Mouse (Mus musculus) spleen, postnatal 14 days (tissue): ENCODE results near the gene Tnfsf13.
"Not testable (repeated sequence)": the region's sequence is repeated elsewhere in the genome, so short reads cannot be mapped to it uniquely, and the experiment has no call there.

Experiments
- DNase-seq, 2 experiments: peaks; one replicate each; pipeline ENCODE4 v3.0.0; 2021 to 2022; ENCODE audit warnings: low spot score in 2 of 2

The Tnfsf13 gene

GRCm38 (mm10) chr11:69685526-69686148 is at the start of gene Tnfsf13:
TSS of gene Tnfsf13 (minus strand) at chr11:69685784.
- no peak for DNase-seq

- not testable (repeated sequence) for DNase-seq
These were observed 45.8 kb upstream of the Tnfsf13 start for GRCm38 (mm10) chr11:69731408-69731807.

DNA sequence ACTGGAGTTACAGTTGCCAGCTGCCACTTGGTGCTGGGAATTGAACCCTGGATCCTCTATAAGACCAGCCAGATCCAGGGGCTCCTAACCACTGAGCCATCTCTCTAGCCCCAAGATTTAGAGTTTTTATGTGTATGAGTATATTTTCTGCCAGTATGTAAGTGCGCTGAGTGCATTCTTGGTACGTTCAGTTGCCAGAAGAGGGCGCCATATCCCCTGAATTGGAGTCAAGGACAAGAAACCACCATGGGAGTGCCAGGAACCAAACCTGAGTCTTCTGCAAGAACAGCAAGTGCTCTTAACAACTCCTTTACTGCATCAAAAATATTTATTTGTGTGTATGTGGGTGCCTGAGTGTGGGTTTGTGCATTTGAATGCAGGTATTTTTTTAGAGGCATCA is 43.5 kb upstream of the Tnfsf13 start:
- DNase-seq = peak; percentile 50 to 72

GRCm38 (mm10) chr11:69725951-69726350 is 40.4 kb upstream of the Tnfsf13 start:
- no peak for DNase-seq

DNA sequence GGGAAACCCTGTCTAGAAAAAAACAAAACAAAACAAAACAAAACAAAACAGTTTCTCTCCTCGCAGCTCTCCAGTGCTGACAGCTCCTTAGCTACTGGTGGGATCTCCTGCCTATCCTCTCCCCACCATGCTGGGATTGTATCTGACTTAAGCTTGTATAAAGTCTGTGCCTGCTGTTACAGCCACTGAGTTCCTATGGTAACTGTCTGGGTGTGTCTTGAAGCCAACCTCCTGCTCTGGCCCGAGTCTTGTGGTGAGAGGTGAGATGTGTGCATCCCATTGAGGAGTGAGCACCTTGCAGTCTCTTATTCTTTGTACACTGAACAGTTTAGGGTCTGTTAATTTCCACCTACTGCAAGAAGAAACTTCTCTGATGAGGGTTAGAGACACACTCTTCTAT is 37.5 kb upstream of the Tnfsf13 start:
- no peak for DNase-seq

DNA sequence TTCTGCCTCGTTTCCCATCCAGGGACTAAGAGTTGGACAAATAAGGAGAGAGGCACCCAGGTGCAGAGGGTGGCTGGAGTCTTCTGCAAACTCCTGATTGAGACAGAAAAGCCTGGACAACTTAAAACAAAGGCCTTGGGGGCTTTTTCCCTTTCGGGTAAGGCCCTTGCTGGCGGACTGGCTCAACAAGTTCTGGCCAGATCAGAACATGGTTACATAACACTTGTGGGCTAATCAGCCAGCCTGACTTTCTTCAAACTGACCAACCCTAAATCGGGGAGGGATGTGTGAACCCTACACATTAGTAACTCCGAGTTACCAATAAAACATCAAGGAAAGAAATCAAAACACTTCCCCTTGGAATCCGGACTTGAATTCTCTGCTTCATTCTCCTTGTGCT is 35.3 kb upstream of the Tnfsf13 start:
- DNase-seq = no peak

DNA sequence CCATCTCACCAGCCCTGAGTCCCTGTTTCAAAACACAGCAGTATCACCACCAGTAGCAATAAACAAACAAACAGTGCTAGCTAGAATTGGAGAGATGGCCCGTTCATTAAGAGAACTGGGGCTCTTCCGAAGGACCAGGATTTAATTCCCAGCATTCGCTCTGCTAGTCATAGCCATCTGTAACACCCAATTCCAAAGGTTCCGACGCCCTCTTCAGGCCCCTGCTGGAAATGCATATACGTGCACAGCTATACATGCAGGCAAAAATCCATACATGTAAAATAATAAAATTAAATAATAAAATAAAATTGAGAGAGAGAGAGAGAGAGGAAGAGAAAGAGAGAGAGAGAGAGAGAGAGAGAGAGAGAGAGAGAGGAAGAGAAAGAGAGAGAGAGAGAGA is 33.8 kb upstream of the Tnfsf13 start:
- no peak for DNase-seq

DNA sequence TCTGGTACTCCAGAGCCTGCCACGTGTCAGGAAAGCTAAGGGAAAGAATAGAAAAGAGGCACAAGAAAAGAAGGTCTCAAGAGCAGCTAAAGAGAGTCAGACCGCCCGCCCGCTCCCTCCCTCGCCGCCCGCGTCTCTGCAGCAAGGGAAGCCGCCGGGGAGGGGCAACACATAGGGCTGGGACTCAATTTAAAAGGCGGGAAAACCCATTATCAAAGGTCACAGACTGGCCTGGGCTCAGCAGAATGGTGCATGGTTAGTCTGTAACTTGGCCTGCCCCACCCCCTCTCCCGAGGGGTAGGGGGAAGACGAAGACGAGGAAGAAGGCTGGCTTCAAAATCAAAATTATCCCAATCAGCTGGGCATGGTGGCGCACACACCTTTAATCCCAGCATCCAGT is 33.1 kb upstream of the Tnfsf13 start:
- DNase-seq = no peak

DNA sequence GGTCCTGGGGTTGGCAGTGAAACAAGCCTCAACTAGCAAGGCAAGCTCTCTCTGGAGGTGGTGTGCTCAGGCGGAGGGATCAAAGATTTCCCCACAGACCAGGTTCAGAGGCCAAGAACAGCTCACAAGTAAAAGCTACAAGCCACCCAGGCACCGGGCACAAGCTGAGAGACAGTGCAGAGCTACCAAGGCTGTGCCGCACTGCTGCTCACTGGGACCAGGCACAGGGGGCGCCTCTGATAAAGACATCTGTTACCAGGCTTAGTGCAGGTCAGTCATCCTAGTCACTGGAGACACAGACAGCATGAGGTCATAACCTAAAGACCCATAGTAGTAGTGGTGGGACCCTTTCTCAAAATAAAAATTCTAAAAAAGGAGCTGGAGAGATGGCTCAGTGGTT is 31.4 kb upstream of the Tnfsf13 start:
- no peak for DNase-seq

GRCm38 (mm10) chr11:69715929-69716328 is 30.3 kb upstream of the Tnfsf13 start:
- DNase-seq = no peak

DNA sequence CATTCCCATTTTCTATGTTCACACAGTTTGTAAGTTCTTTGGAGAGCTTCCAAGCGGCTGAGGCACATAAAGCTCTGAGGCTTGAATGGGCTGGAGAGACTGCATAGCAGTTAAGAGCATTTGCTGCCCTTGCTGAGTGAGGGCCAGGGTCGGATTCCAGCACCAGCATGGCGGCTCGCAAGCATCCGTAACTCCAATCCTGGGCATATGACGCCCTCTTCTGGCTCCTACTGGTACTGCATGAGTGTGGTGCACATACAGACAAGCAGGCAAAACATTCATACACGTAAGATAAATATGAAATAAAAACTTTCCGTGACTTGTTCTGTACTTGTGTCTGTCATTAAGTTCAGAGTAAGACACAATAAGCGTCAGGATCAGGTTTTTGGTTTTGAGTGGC is 29.9 kb upstream of the Tnfsf13 start:
- DNase-seq = peak in 1 of 2 experiments; percentile 18

DNA sequence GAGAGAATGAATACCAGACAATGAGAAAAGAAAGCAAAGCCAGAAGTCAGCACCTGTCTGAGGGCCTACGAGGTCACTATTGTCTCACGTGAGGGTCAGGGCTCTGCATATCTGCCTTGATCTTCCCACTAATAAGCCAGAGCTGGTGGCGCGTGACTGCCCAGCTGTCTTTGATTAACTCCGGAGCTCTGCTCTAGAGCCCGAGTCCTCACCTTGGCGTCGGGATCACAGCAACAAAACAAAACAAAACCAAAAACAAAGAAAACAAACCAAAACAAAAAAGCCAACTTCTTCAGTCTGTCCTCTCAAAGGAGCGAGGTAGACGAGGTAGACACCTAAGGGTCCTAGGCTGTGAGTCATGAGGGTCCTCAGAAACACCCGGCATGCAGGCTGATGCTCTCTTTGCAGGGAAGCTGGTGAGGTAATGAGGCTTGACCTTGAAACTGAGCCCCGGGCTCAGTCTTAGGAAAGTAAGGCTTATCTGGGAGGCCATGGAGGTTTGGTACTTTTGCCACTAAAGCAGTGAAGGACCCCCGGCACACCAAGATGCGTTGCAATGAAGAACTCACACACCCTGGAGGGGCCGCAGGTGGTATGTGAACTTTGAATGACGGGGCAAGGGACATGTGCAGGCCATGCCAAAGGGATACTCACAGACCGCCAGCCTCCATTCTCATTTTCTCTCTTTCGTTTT is 29.2 kb upstream of the Tnfsf13 start:
- DNase-seq = no peak

DNA sequence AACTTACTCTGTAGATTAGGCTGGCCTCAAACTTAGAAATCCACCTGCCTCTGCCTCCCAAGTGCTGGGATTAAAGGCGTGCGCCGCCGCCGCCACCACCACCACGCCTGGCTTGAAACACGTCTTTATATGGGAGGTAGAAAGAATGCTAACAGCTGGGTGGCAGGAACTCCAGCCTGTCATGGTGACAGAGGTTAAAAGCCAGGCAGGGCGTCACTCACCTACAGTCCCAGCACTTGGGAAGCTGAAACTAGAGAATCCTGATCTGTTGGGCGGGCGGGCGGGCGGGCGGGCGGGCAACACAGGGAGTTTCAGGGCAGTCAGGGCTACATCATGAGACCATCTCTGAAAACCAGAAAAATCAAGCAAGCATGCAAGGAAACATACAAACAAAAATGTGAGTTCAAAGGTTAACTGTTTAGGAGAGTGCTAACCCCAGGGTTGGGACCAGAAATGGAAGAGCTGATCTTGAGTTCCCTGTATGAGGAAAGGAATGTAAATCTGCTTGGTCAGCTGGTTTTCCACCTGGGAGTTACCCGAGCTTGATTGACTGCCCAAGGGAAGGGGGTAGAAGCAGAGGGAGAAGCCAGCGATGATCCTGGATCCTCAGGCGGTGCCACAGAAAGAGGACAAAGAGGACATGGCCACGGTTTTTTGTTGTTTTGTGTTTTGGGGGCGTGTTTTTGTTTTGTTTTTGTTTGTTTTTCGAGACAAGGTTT is 27.5 kb upstream of the Tnfsf13 start:
- no peak for DNase-seq

DNA sequence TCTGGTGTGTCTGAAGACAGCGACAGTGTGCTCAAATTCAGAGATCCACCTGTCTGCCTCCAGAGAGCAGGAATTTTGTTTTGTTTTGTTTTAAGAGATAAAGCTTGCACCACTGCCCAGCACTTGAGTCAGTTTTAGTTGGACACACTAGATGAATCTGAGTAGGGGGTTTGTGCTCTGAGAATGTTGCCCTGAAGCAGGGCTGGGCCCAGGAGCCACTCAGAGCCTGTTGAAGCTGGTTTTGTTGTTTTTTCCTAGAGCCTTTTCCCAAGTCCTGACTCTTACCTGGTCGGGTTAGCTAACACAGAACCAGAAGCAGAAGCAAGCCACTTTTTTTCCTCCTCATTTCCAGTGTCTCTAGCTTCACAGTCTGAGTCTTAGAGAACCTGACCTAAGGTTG is 25.5 kb upstream of the Tnfsf13 start:
- no peak for DNase-seq

DNA sequence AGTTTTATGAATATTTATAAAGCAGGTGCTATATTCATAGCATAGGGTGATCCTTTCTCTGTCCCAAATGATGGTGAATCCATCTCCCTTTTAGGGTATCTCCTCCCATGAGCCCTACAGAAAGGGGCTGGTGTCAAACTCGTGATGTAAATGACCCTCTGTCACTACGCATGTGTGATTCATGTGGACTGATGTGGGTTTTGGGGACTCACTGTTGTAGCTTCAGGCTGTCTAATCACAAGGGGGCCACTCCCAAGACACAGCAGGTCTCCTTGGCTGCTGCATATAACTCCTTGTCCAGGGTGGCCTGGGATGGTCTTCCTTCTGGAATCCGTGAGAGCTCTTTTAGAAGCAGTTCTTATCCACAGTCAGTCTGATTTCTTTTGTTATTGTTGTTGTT is 24.9 kb upstream of the Tnfsf13 start:
- no peak for DNase-seq

GRCm38 (mm10) chr11:69709554-69710446 is 24.2 kb upstream of the Tnfsf13 start:
- no peak for DNase-seq

DNA sequence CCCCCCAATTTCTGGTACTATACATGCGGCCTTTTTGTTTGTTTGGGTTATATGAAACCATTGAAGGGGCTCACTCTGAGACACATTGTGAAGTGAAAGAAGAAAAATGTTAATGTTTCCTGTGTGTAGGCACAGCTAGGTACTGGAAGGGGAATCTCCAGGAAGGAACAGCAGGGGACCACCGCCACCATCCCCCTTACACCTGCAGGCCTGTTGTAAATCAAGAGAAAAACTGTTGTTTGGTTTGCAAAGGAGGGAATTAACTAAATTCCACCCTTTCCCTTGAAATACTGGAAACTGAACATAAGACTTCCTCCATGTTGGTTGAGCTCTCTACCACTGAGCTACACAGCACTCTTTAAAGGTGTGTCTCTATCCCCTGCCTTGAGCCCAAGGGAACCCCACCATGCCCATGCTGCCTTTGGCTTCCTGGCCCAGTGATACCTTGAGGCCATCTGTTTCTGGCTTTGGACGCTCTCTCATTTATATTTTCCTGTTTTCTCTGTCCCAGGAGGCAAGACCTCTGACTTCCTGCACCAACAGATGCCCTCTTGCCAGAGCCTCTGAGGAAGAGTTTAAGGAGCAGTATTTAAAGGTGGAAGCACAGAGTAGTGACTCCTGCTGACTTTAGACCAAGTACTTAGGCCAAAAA is 23.2 kb upstream of the Tnfsf13 start:
- DNase-seq = no peak

- DNase-seq = no peak
These were observed 22.3 kb upstream of the Tnfsf13 start for GRCm38 (mm10) chr11:69707873-69708381.

DNA sequence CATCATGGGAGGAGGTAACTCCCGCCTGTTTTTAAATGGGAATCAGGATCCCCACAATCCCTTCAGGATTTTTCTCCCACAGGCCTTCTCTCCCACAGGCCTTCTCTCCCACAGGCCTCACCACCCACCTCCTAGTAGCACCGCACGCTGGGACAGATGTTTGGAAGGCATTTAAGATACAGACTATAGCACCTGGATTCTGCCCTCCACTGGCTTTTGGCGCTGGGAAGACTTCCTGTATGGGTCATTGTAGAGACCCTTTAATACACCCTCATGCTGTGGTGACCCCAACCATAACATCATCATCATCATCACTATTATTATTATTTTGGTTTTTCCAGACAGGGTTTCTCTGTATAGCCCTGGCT is 21.9 kb upstream of the Tnfsf13 start:
- no peak for DNase-seq

DNA sequence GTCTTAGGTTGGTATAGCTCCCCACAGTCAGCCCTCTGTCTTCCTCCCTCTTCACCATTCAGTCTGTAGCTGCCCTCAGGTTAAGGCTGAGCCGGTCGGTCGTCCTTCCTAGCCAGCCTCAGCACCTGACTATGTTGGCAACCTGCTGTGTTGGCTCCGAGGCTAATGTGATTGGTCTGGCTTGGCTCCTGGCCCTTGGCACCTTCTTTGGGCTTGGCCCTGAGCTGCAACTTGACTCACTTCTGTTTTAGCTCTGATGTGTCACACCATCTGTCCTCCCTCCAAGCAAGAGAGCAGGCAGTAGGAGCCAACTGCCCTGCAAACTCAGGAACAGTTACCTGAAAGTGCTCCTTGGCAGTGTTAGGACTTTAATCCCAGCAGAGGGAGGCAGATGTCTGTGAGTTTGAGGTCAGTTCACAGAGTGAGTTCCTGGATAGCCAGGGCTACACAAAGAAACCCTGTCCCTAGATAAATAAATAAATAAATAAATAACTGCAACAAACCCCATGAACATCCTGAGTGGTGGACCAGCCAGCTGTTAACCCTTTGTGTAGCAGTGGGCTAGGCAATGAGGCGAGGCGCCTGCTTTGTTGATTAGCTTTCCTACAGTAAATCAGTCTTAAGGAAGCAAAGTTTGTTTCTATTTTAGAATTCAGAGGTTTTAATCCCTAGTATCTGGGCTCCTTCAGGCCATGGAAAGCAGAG is 21.3 kb upstream of the Tnfsf13 start:
- DNase-seq = no peak

- no peak for DNase-seq
These were observed 19.0 kb upstream of the Tnfsf13 start for GRCm38 (mm10) chr11:69704613-69705010.
